Mouse (Mus musculus): ENCODE measurements at regions not wholly inside any gene's neighbourhood (a gene's known extent, or its start where the extent isn't known, plus 50 kb on each side); places are given as distances from the start of the nearest gene placed in this dataset.

DNA sequence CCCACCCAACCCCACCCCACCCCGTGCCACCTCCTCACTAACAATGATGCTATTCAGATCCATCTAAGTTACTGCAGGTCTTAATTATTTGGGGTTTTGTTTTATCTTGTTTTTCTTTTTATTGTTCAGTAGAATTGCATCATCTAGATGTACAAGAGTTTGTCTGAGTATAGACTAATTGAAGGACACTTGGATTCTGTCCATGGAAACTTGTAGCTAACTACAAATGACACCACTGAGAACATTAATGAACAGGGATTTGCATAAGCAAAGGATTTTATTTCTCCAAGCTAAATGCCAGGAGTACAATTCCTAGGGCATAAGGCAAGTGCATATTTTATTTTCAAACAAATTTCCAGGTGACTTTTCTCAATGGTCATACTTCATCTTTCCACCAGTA lies 318.4 kb upstream of the Slc7a11 start:
- Histone ChIP-seq H3K27ac (no peak overlapping the region), H3K36me3 (ENCODE audit: control insufficient read depth, insufficient read depth, low read length) (no peaks in the 10 kb centered on the region), H3K79me2 (replicated peaks; ENCODE audit: control insufficient read depth, insufficient read depth, low read length) (no peaks in the 10 kb centered on the region), H3K4me3 (no peak overlapping the region), H3K4me1 (ENCODE audit: control insufficient read depth, insufficient read depth, low read length) (no peaks in the 10 kb centered on the region), H3K9ac (ENCODE audit: low read depth, low read length) (no peak overlapping the region), H3K27me3 (ENCODE audit: control insufficient read depth, insufficient read depth, low read length) (no peaks in the 10 kb centered on the region)
- no peak for DNase-seq
- TF ChIP-seq CTCF (IDR thresholded peaks at IDR 0.05), result no peak
- no peak for TF ChIP-seq EP300 (IDR thresholded peaks at IDR 0.05; ENCODE audit: insufficient read depth, low read depth, low read length)
- no peak for TF ChIP-seq POLR2A (IDR thresholded peaks at IDR 0.05; ENCODE audit: insufficient read depth, low read depth, low read length)
- intact Hi-C loops (cut with DNase I), result no loop called here
- 0% methylated on average over 1 of the region's 1 CpGs for WGBS

DNA sequence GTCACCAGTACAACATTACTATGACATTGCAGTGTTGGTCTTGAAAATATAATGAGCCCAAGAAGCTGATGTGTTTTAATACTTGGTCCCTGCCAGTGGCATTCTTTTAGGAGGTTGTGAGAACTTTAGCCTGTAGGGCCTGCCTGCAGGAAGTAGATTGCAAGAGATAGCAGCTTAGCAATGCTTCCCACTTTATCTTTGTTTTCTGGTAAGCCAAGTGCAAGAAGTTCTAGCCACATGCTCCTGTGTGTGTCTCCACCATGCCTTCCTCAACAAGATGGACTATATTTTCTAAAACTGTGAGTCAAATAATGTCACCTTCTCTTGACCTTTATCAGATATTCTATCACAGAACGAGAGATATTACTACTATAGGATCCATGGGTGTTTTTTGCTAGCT lies 314.7 kb upstream of the Slc7a11 start:
- Histone ChIP-seq H3K27ac (no peak overlapping the region), H3K9ac (ENCODE audit: low read depth, low read length) (no peak overlapping the region), H3K36me3 (ENCODE audit: control insufficient read depth, insufficient read depth, low read length) (no peaks in the 10 kb centered on the region), H3K4me3 (no peak overlapping the region), H3K4me1 (ENCODE audit: control insufficient read depth, insufficient read depth, low read length) (no peaks in the 10 kb centered on the region), H3K79me2 (replicated peaks; ENCODE audit: control insufficient read depth, insufficient read depth, low read length) (no peaks in the 10 kb centered on the region), H3K27me3 (ENCODE audit: control insufficient read depth, insufficient read depth, low read length) (no peaks in the 10 kb centered on the region)
- TF ChIP-seq CTCF (IDR thresholded peaks at IDR 0.05) (no peak), POLR2A (IDR thresholded peaks at IDR 0.05; ENCODE audit: insufficient read depth, low read depth, low read length) (no peak), EP300 (IDR thresholded peaks at IDR 0.05; ENCODE audit: insufficient read depth, low read depth, low read length) (no peak)
- intact Hi-C loops (cut with DNase I), result no loop called here
- no peak for DNase-seq
- WGBS, result 66% methylated on average over 1 of the region's 1 CpGs

DNA sequence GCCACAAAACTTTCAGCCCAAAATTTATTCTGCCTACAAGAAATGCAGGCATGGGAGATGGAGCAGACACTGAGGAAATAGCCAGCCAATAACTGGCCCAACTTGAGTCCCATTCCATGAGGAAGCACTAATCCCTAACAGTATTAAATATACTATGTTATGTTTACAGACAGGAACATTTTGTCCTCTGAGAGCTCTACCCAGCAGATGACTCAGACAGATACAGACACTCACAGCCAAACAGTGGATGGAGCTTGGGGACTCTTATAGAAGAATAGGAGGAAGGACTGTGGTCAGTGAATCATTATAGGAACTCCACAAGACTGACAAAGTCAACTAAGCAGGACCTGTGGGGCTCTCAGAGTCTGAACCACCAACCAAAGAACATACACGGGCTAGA lies 293.8 kb upstream of the Slc7a11 start:
- intact Hi-C loops (cut with DNase I), result no loop called here
- Histone ChIP-seq H3K4me1 (ENCODE audit: control insufficient read depth, insufficient read depth, low read length) (no peaks in the 10 kb centered on the region), H3K27ac (no peak overlapping the region), H3K79me2 (replicated peaks; ENCODE audit: control insufficient read depth, insufficient read depth, low read length) (no peaks in the 10 kb centered on the region), H3K9ac (ENCODE audit: low read depth, low read length) (no peak overlapping the region), H3K27me3 (ENCODE audit: control insufficient read depth, insufficient read depth, low read length) (no peaks in the 10 kb centered on the region), H3K36me3 (ENCODE audit: control insufficient read depth, insufficient read depth, low read length) (no peaks in the 10 kb centered on the region), H3K4me3 (no peak overlapping the region)
- WGBS, result 67% methylated on average over 1 of the region's 1 CpGs
- no peak for DNase-seq
- TF ChIP-seq EP300 (IDR thresholded peaks at IDR 0.05; ENCODE audit: insufficient read depth, low read depth, low read length), result no peak
- TF ChIP-seq CTCF (IDR thresholded peaks at IDR 0.05), result no peak
- no peak for TF ChIP-seq POLR2A (IDR thresholded peaks at IDR 0.05; ENCODE audit: insufficient read depth, low read depth, low read length)

DNA sequence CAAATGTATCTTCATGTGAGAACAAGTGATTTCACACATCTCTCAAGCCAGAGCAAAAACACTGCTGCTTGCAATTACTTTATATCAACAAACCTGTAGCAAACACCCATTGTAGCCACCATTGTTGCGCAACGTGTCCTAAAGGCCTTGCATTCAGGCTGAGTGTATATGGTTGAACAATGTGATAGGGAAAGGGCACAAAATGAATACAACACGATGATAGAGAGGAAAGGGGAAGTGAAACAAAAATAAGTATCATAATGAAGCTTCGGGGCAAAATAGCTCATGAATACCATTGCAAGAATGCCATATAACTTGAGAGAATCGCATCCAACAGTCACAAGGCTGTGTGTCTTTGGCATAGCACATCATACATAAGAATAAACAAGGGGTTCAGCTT lies 275.6 kb upstream of the Slc7a11 start:
- 79% methylated on average over 5 of the region's 5 CpGs for WGBS
- DNase-seq, result no peak
- no peaks in the 10 kb centered on the region for H3K36me3 ChIP-seq (ENCODE audit: control insufficient read depth, insufficient read depth, low read length)
- TF ChIP-seq POLR2A (IDR thresholded peaks at IDR 0.05; ENCODE audit: insufficient read depth, low read depth, low read length), result no peak
- no peak for TF ChIP-seq CTCF (IDR thresholded peaks at IDR 0.05)
- no peak for TF ChIP-seq EP300 (IDR thresholded peaks at IDR 0.05; ENCODE audit: insufficient read depth, low read depth, low read length)
- H3K9ac ChIP-seq (ENCODE audit: low read depth, low read length), result no peak overlapping the region
- no peaks in the 10 kb centered on the region for H3K4me1 ChIP-seq (ENCODE audit: control insufficient read depth, insufficient read depth, low read length)
- no peak overlapping the region for H3K27ac ChIP-seq
- no peaks in the 10 kb centered on the region for H3K27me3 ChIP-seq (ENCODE audit: control insufficient read depth, insufficient read depth, low read length)
- intact Hi-C loops (cut with DNase I), result no loop called here
- H3K79me2 ChIP-seq (replicated peaks; ENCODE audit: control insufficient read depth, insufficient read depth, low read length), result no peaks in the 10 kb centered on the region
- H3K4me3 ChIP-seq, result no peak overlapping the region

DNA sequence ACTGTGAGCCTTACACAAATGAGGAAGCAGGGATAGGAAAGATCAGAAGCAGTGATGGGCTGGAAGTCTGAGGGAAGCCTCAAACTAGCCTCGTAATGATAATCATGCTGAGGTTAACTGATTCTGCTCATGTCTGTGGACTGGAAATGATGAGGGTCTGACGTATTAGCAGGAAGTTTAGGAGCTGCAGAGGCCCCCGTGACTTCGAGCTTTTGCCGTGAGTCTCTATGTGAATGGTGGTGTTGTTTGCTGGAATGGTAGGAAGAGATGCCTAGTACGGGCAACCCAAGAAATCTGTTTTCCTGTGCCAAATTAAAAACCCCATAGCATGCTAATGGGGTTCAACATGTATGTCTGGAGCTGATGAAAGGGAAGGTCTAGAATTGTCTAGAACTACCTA lies 270.0 kb upstream of the Slc7a11 start:
- intact Hi-C loops (cut with DNase I), result no loop called here
- Histone ChIP-seq H3K79me2 (replicated peaks; ENCODE audit: control insufficient read depth, insufficient read depth, low read length) (no peaks in the 10 kb centered on the region), H3K27me3 (ENCODE audit: control insufficient read depth, insufficient read depth, low read length) (no peaks in the 10 kb centered on the region), H3K4me3 (no peak overlapping the region), H3K4me1 (ENCODE audit: control insufficient read depth, insufficient read depth, low read length) (no peaks in the 10 kb centered on the region), H3K36me3 (ENCODE audit: control insufficient read depth, insufficient read depth, low read length) (no peaks in the 10 kb centered on the region), H3K27ac (no peak overlapping the region), H3K9ac (ENCODE audit: low read depth, low read length) (no peak overlapping the region)
- WGBS, result 89% methylated on average over 6 of the region's 6 CpGs
- no peak for DNase-seq
- TF ChIP-seq EP300 (IDR thresholded peaks at IDR 0.05; ENCODE audit: insufficient read depth, low read depth, low read length) (no peak), CTCF (IDR thresholded peaks at IDR 0.05) (no peak), POLR2A (IDR thresholded peaks at IDR 0.05; ENCODE audit: insufficient read depth, low read depth, low read length) (no peak)

DNA sequence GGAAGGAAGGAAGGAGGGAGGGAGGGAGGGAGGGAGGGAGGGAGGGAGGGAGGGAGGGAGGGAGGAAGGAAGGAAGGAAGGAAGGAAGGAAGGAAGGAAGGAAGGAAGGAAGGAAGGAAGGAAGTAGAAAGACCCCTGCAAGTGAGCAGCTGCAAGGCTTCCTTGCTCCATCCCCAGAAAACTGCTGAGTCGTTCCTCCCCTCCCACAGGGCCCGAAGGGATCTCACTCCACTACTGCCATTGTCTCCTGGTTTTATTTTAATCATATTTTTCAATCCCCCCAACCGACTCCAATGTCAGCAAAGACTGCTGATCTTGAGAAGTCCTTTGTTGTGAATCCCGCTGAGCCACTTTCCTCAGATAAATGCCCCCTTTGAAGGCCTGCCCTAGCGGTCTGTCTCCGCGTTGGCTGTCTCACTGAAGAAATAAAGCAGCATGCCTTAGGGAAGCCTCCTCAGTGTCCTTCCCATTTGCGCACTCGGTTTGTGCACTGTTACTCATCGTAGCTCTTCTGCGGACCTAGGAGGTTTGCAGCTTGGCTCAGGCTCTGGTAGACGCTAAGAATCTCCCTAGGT lies 266.1 kb upstream of the Slc7a11 start:
- no peak overlapping the region for H3K9ac ChIP-seq (ENCODE audit: low read depth, low read length)
- WGBS, result 47% methylated on average over 12 of the region's 12 CpGs
- no peak for DNase-seq
- no peak overlapping the region for H3K27ac ChIP-seq
- intact Hi-C loops (cut with DNase I), result no loop called here
- H3K27me3 ChIP-seq (ENCODE audit: control insufficient read depth, insufficient read depth, low read length), result no peaks in the 10 kb centered on the region
- no peaks in the 10 kb centered on the region for H3K4me1 ChIP-seq (ENCODE audit: control insufficient read depth, insufficient read depth, low read length)
- H3K4me3 ChIP-seq, result no peak overlapping the region
- H3K36me3 ChIP-seq (ENCODE audit: control insufficient read depth, insufficient read depth, low read length), result no peaks in the 10 kb centered on the region
- no peaks in the 10 kb centered on the region for H3K79me2 ChIP-seq (replicated peaks; ENCODE audit: control insufficient read depth, insufficient read depth, low read length)
- TF ChIP-seq POLR2A (IDR thresholded peaks at IDR 0.05; ENCODE audit: insufficient read depth, low read depth, low read length) (no peak), CTCF (IDR thresholded peaks at IDR 0.05) (no peak), EP300 (IDR thresholded peaks at IDR 0.05; ENCODE audit: insufficient read depth, low read depth, low read length) (no peak)

Measured in heart, adult 2 months (tissue).